Mouse (Mus musculus): ENCODE measurements around the gene Pum2. TPM values are rescaled to one million over a fixed set of nuclear protein-coding genes. Genes with fewer than 3 reads are reported as not detected.
A peak's percentile ranks its signal among the peaks of the same experiment; 100 is the strongest.
"Not testable (repeated sequence)": the region's sequence is repeated elsewhere in the genome, so short reads cannot be mapped to it uniquely, and the experiment has no call there.

Gene Pum2
- polyA plus RNA-seq, 1 experiment from 2014 or later = 47.9 TPM

GRCm38 (mm10) chr12:8673121-8673973 is 587 bp upstream of the Pum2 start:
- WGBS = 40% methylated on average over 17 of the region's 17 CpGs
- H3K27ac ChIP-seq = peak overlapping the region; percentile 98
- H3K4me1 ChIP-seq = peaks cover 26% of the 10 kb centered on the region
- no peaks in the 10 kb centered on the region for H3K27me3 ChIP-seq
- H3K9ac ChIP-seq = peak overlapping the region; percentile 63
- no peaks in the 10 kb centered on the region for H3K9me3 ChIP-seq (replicated peaks)
- H3K4me3 ChIP-seq (replicated peaks) = peak overlapping the region; percentile 91
- peak overlapping the region; percentile 70 for H3K4me2 ChIP-seq
- no peaks in the 10 kb centered on the region for H3K36me3 ChIP-seq
- ATAC-seq (replicated peaks; ENCODE audit: low FRiP score) = no peak; the same call in 1 of the 2 replicates

DNA sequence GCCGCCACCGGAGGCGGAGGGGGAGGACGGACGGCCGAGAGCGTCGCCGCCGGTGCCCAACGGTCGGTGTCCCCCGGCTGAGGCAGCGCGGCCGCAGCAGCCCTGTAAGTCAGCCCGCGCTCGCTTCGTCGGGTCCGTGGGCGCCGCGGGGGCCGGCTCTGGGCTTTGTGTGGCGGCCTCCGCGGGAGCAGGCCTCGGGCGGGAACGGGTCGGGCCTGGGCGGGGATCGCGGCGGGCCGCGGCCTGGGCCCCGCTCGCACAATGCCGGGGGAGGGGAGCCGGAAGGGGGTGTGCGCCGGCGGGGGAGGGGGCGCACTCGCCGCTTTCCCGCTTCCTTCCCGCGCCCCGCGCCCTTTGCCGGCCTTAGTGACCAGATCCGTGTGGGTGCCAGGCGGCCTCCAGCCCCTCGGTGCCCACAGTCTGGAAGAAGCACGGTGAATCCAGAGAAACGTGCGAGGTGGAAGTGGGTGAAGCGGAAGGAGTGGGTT is 487 bp downstream of the Pum2 start:
- Histone ChIP-seq H3K9ac (peak overlapping the region; percentile 99), H3K4me3 (replicated peaks) (peak overlapping the region; percentile 91), H3K27ac (peak overlapping the region; percentile 98), H3K9me3 (replicated peaks) (no peaks in the 10 kb centered on the region), H3K4me1 (peaks cover 27% of the 10 kb centered on the region), H3K27me3 (no peaks in the 10 kb centered on the region), H3K4me2 (peak overlapping the region; percentile 70), H3K36me3 (no peaks in the 10 kb centered on the region)
- WGBS = under 1% methylated on average over 57 of the region's 62 CpGs
- ATAC-seq (replicated peaks; ENCODE audit: low FRiP score) = peak; percentile 84

DNA sequence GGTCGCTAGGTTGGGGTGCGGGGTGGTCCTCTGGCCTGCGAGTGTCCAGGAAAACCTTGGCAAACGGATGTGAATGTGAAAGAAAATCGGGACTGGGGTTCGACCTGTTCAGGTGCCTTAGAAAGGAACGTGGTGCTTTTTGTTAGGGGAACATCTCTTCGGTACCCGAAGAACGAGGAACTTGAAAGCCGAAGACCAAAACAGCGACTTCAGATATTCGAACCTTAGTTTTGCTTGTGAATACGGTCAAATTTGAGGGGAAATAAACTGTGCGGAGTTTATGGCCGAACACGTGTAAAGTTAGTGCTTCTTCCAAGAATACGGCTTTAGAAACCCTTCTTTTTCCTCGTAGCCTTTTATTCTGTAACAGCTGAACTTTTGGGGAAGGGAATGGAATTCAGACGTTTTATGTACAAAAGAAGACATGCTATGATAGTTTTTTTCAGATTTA is 982 bp downstream of the Pum2 start:
- no peaks in the 10 kb centered on the region for H3K9me3 ChIP-seq (replicated peaks)
- peak overlapping the region; percentile 98 for H3K27ac ChIP-seq
- under 1% methylated on average over 20 of the region's 20 CpGs for WGBS
- H3K27me3 ChIP-seq = no peaks in the 10 kb centered on the region
- peak overlapping the region; percentile 91 for H3K4me3 ChIP-seq (replicated peaks)
- H3K9ac ChIP-seq = peak overlapping the region; percentile 99
- H3K4me1 ChIP-seq = peaks cover 28% of the 10 kb centered on the region
- peak overlapping the region; percentile 70 for H3K4me2 ChIP-seq
- no peak for ATAC-seq (replicated peaks; ENCODE audit: low FRiP score)
- H3K36me3 ChIP-seq = peaks cover 3% of the 10 kb centered on the region; the same call in 1 of the 2 replicates

- no peaks in the 10 kb centered on the region for H3K9me3 ChIP-seq (replicated peaks)
These were observed 1.4 kb downstream of the Pum2 start for GRCm38 (mm10) chr12:8675361-8675760.

DNA sequence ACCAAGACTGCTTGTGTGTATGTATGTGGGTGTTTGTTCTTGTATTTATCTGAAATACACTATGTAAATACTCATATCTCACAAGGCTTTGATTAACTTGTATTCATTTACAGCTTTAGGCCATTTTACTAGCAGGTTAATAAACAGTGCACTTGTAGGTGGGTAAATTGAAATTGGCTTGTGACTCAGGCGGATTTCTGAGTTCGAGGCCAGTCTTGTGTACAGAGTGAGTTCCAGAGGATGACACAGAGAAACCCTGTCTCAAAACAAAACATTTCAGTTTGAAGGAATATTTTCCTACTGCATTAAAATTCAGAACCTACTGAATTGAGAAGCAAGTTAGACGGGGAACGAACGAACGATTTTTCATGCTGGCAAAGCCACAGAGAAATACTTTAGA is 2.4 kb downstream of the Pum2 start:
- 0 out of 2 replicates have a peak overlapping the region, but pooled peaks have one; percentile 10 for H3K9ac ChIP-seq
- no peak overlapping the region for H3K27ac ChIP-seq
- H3K4me3 ChIP-seq (replicated peaks) = peak overlapping the region; percentile 91; the same call in 1 of the 2 replicates
- no peaks in the 10 kb centered on the region for H3K9me3 ChIP-seq (replicated peaks)
- H3K4me2 ChIP-seq = peak overlapping the region; percentile 70
- WGBS = 64% methylated on average over 6 of the region's 6 CpGs
- ATAC-seq (replicated peaks; ENCODE audit: low FRiP score) = no peak
- peaks cover 29% of the 10 kb centered on the region for H3K4me1 ChIP-seq
- no peaks in the 10 kb centered on the region for H3K27me3 ChIP-seq
- peaks cover 10% of the 10 kb centered on the region for H3K36me3 ChIP-seq

More at GRCm38 (mm10) chr12:8675361-8675760, 1.4 kb downstream of the Pum2 start:
- peaks cover 28% of the 10 kb centered on the region for H3K4me1 ChIP-seq
- H3K36me3 ChIP-seq = peaks cover 4% of the 10 kb centered on the region; the same call in 1 of the 2 replicates
- H3K4me2 ChIP-seq = peak overlapping the region; percentile 70
- H3K4me3 ChIP-seq (replicated peaks) = peak overlapping the region; percentile 91
- H3K27me3 ChIP-seq = no peaks in the 10 kb centered on the region
- no peak for ATAC-seq (replicated peaks; ENCODE audit: low FRiP score)
- peak overlapping the region; percentile 99 for H3K9ac ChIP-seq
- WGBS = 0% methylated on average over 7 of the region's 7 CpGs
- peak overlapping the region; percentile 98 for H3K27ac ChIP-seq

DNA sequence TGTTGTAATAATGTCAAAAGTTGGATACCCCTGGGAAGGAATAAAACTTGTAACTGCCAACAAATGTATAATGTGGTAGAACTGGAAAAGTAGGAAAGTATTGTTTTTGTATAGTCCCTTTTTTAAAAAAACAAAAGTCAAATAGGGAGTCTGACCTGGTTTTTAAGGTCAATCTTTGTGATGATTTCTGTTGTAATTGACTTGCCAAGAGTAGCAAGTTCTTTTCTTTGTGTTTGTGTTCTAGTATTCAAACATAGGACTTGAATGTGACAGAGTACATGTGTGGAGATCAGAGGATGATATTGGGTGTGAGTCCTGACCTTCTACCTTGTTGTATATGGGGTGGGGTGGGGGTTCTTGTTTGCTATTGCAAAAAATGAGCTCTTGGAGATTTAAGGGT is 4.0 kb downstream of the Pum2 start:
- Histone ChIP-seq H3K4me2 (no peak overlapping the region), H3K9me3 (replicated peaks) (no peaks in the 10 kb centered on the region), H3K27me3 (no peaks in the 10 kb centered on the region), H3K4me3 (replicated peaks) (no peak overlapping the region), H3K4me1 (peaks cover 30% of the 10 kb centered on the region), H3K9ac (no peak overlapping the region), H3K36me3 (peaks cover 10% of the 10 kb centered on the region), H3K27ac (no peak overlapping the region)
- no peak for ATAC-seq (replicated peaks; ENCODE audit: low FRiP score)

- Histone ChIP-seq H3K27ac (no peak overlapping the region), H3K9me3 (replicated peaks) (no peaks in the 10 kb centered on the region), H3K36me3 (peaks cover 14% of the 10 kb centered on the region), H3K4me1 (0 out of 2 replicates have a peak, but pooled peaks cover 4% of the 10 kb centered on the region), H3K27me3 (no peaks in the 10 kb centered on the region), H3K4me3 (replicated peaks) (no peak overlapping the region), H3K4me2 (no peak overlapping the region), H3K9ac (no peak overlapping the region)
- no peak for ATAC-seq (replicated peaks; ENCODE audit: low FRiP score)
- WGBS = 97% methylated on average over 1 of the region's 1 CpGs
These were observed 10.3 kb downstream of the Pum2 start for GRCm38 (mm10) chr12:8684200-8684599.

DNA sequence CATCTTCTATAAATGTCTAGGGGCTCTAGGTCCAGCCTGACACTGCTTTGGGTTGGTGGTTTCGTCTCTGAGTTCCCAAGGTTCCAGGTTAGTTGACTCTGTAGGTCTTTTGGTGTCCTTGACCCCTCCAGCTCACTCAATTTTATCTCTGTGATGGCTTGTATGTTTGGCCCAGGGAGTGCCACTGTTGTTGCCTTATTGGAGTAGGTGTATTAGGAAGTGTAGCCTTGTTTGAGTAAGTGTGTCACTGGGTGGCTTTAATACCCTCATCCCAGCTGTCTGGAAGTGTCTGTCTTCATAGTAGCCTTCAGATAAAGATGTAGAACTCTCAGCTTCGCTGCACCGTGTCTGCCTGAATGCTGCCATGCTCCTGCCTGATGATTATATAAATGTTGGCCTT is 11.1 kb downstream of the Pum2 start:
- Histone ChIP-seq H3K9ac (no peak overlapping the region), H3K27ac (no peak overlapping the region), H3K36me3 (peaks cover 11% of the 10 kb centered on the region), H3K27me3 (no peaks in the 10 kb centered on the region), H3K4me3 (replicated peaks) (no peak overlapping the region), H3K9me3 (replicated peaks) (no peaks in the 10 kb centered on the region), H3K4me1 (0 out of 2 replicates have a peak, but pooled peaks cover 2% of the 10 kb centered on the region), H3K4me2 (no peak overlapping the region)
- WGBS = 96% methylated on average over 3 of the region's 3 CpGs
- no peak for ATAC-seq (replicated peaks; ENCODE audit: low FRiP score)

DNA sequence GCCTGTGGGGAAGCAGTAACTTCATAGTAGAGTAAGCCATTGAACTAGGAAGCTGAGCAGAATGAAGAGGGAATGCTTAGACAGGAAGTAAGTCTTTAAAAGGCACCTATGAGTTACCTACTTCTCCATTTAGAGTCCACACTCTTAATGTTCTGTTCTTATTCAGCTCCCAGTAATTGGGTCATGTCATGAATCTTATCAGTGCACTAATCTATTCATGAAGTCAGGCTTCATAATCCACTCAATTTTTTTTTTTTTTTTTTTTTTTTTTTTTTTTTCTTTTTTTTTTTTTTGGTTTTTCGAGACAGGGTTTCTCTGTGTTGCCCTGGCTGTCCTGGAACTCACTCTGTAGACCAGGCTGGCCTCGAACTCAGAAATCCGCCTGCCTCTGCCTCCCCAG is 15.9 kb downstream of the Pum2 start:
- H3K4me1 ChIP-seq; H3K4me2 ChIP-seq; ATAC-seq (replicated peaks; ENCODE audit: low FRiP score); H3K9me3 ChIP-seq (replicated peaks); H3K27ac ChIP-seq; H3K36me3 ChIP-seq; H3K27me3 ChIP-seq; H3K4me3 ChIP-seq (replicated peaks); H3K9ac ChIP-seq: not testable (repeated sequence)
- WGBS = 91% methylated on average over 3 of the region's 3 CpGs

- H3K27me3 ChIP-seq = no peaks in the 10 kb centered on the region
- H3K4me1 ChIP-seq = no peaks in the 10 kb centered on the region
- ATAC-seq (replicated peaks; ENCODE audit: low FRiP score) = no peak
- H3K9me3 ChIP-seq (replicated peaks) = no peaks in the 10 kb centered on the region
- WGBS = 57% methylated on average over 2 of the region's 2 CpGs
- peaks cover 34% of the 10 kb centered on the region for H3K36me3 ChIP-seq
- no peak overlapping the region for H3K4me3 ChIP-seq (replicated peaks)
- H3K27ac ChIP-seq = no peak overlapping the region
- no peak overlapping the region for H3K9ac ChIP-seq
- no peak overlapping the region for H3K4me2 ChIP-seq
These were observed 25.0 kb downstream of the Pum2 start for GRCm38 (mm10) chr12:8698895-8699294.

GRCm38 (mm10) chr12:8703988-8704387 is 30.1 kb downstream of the Pum2 start:
- ATAC-seq (replicated peaks; ENCODE audit: low FRiP score) = no peak
- Histone ChIP-seq H3K27me3 (no peaks in the 10 kb centered on the region), H3K27ac (no peak overlapping the region), H3K9me3 (replicated peaks) (no peaks in the 10 kb centered on the region), H3K9ac (no peak overlapping the region), H3K4me3 (replicated peaks) (no peak overlapping the region), H3K4me1 (no peaks in the 10 kb centered on the region), H3K36me3 (peaks cover 50% of the 10 kb centered on the region), H3K4me2 (no peak overlapping the region)
- 70% methylated on average over 1 of the region's 1 CpGs for WGBS

DNA sequence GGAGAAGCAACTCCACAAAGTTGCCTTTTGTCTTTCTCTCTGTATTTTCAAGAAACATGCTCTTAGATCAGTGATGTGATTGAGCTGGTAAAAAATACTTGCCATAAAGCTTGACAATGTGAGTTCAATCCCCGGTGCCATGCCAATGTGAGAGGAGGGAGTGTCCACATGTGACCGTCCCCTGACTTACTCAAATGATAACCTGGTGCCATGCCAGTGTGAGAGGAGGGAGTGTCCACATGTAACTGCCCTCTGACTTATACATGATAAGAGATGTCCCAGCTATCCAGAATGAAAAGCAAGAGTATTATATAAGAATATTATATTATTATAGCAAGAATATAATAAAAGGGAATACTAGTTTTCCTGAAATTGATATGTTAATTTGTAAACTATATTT is 34.9 kb downstream of the Pum2 start:
- H3K36me3 ChIP-seq = peaks cover 48% of the 10 kb centered on the region
- H3K4me1 ChIP-seq = no peaks in the 10 kb centered on the region
- no peaks in the 10 kb centered on the region for H3K9me3 ChIP-seq (replicated peaks)
- no peak overlapping the region for H3K4me3 ChIP-seq (replicated peaks)
- no peak for ATAC-seq (replicated peaks; ENCODE audit: low FRiP score)
- WGBS = 86% methylated on average over 2 of the region's 2 CpGs
- H3K27ac ChIP-seq = no peak overlapping the region
- H3K4me2 ChIP-seq = no peak overlapping the region
- no peaks in the 10 kb centered on the region for H3K27me3 ChIP-seq
- H3K9ac ChIP-seq = no peak overlapping the region

All from kidney, embryonic 15.5 days (tissue).